Mouse (Mus musculus): ENCODE measurements around the gene Mrps2. TPM values are rescaled to one million over a fixed set of nuclear protein-coding genes. Genes with fewer than 3 reads are reported as not detected.
"Not testable (repeated sequence)": the region's sequence is repeated elsewhere in the genome, so short reads cannot be mapped to it uniquely, and the experiment has no call there.

Mrps2 gene
- polyA plus RNA-seq, 1 experiment from 2014 or later: 68.2 TPM

DNA sequence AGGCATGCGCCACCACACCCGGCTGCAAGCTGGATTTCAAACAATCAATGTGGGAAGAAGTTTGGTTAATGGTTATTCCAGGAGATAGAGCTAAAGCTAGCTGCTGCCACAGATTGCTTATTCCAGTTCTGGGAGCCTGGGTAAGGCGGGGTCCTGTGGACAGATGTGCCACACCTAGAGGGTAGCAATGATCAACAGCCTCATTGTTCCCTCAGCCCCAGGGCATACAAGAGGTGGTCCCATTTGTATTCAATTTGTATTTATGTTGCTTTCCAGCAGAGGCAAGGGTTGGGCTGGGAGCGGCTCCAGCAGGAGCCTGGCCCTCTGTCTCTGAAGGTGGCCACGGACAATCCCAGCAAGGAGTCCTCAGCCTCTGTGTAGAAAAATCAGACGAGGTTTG lies 38.4 kb downstream of the Mrps2 start:
- 81% methylated on average over 6 of the region's 6 CpGs for WGBS
- no peak for DNase-seq (ENCODE audit: low spot score)
- no peak for ATAC-seq (replicated peaks; ENCODE audit: low FRiP score)

DNA sequence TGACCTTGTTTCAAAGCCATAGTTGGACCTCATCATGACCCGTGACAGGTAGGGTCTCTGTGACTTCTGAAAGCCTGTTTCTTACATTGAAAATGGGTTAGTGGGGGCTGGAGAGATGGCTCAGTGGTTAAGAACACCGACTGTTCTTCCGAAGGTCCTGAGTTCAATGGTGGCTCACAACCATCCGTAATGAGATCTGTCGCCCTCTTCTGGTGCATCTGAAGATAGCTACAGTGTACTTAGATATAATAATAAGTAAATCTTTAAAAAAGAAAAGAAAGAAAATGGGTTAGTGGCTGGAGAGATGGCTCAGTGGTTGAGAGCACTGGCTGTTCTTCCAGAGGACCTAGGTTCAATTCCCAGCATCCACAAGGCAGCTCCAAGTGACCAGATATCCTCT lies 43.7 kb downstream of the Mrps2 start:
- H3K9me3 ChIP-seq (ENCODE audit: control insufficient read depth, low read length); H3K9ac ChIP-seq (ENCODE audit: low read depth, low read length); ATAC-seq (replicated peaks; ENCODE audit: low FRiP score); H3K36me3 ChIP-seq (ENCODE audit: control insufficient read depth, insufficient read depth, low read length); DNase-seq (ENCODE audit: low spot score); H3K4me2 ChIP-seq; H3K4me1 ChIP-seq (replicated peaks; ENCODE audit: control insufficient read depth, insufficient read depth, low read length); H3K4me3 ChIP-seq (ENCODE audit: low read depth, low read length); H3K27ac ChIP-seq (ENCODE audit: low read depth, low read length): not testable (repeated sequence)
- H3K27me3 ChIP-seq (replicated peaks; ENCODE audit: control insufficient read depth, insufficient read depth, low read length): peaks cover 20% of the 10 kb centered on the region
- 39% methylated on average over 5 of the region's 5 CpGs for WGBS

More for the DNA sequence above, 38.4 kb downstream of the Mrps2 start:
- H3K4me2 ChIP-seq: no peak overlapping the region
- H3K27me3 ChIP-seq (replicated peaks; ENCODE audit: control insufficient read depth, insufficient read depth, low read length): peaks cover 3% of the 10 kb centered on the region
- no peak overlapping the region for H3K9ac ChIP-seq (ENCODE audit: low read depth, low read length)
- H3K4me1 ChIP-seq (replicated peaks; ENCODE audit: control insufficient read depth, insufficient read depth, low read length): no peaks in the 10 kb centered on the region
- H3K4me3 ChIP-seq (ENCODE audit: low read depth, low read length): no peak overlapping the region
- no peaks in the 10 kb centered on the region for H3K9me3 ChIP-seq (ENCODE audit: control insufficient read depth, low read length)
- H3K36me3 ChIP-seq (ENCODE audit: control insufficient read depth, insufficient read depth, low read length): no peaks in the 10 kb centered on the region
- no peak overlapping the region for H3K27ac ChIP-seq (ENCODE audit: low read depth, low read length)

DNA sequence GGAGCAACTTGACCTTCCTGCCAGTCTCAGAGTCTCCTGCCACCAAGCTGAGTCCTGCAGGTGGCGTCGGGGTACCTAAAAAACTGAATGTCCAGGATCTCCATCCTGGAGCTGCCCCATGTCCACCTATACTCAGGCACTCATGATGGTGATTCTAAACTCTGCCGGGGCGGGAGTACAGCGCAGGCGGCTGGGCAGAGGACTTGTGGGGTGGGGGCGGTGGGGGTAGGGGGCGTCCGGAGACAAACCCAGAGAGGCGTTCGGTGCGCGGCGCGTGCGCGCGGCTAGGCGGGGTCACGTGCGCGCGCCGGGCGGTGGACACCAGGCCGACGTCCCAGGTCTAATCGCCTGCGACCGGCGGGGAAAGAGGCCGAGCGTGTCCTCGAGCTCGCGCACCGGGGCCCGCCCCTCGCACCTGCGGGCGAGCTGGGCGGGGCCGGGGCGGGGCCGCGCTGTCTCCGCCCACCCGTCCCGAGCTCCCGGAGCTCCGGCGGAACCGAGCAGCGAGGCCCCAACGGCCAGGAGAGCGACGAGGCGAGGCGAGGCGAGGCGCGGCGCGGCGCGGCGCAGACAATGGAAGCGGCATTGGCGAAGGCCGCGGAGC lies 45.0 kb downstream of the Mrps2 start, which contains the start of gene Ralgds:
TSS of gene Ralgds (plus strand) at position 328 of the 604 bp plus-strand sequence.
- peak within 1 kb of the TSS; percentile 62 for H3K4me3 ChIP-seq (ENCODE audit: low read depth, low read length)
- DNase-seq (ENCODE audit: low spot score) (peak; percentile 48), ATAC-seq (replicated peaks; ENCODE audit: low FRiP score) (peak; percentile 66; the same call in 1 of the 2 replicates)
- no peaks in the 10 kb centered on the region for H3K9me3 ChIP-seq (ENCODE audit: control insufficient read depth, low read length)
- H3K4me1 ChIP-seq (replicated peaks; ENCODE audit: control insufficient read depth, insufficient read depth, low read length): peaks cover 7% of the 10 kb centered on the region; the same call in 1 of the 2 replicates
- peak within 1 kb of the TSS; percentile 57 for H3K9ac ChIP-seq (ENCODE audit: low read depth, low read length)
- peaks cover 20% of the 10 kb centered on the region for H3K27me3 ChIP-seq (replicated peaks; ENCODE audit: control insufficient read depth, insufficient read depth, low read length)
- H3K27ac ChIP-seq (ENCODE audit: low read depth, low read length): no peak within 1 kb of the TSS
- no peaks in the 10 kb centered on the region for H3K36me3 ChIP-seq (ENCODE audit: control insufficient read depth, insufficient read depth, low read length)
- WGBS: under 1% methylated on average over 57 of the region's 71 CpGs
- peak within 1 kb of the TSS; percentile 94 for H3K4me2 ChIP-seq

DNA sequence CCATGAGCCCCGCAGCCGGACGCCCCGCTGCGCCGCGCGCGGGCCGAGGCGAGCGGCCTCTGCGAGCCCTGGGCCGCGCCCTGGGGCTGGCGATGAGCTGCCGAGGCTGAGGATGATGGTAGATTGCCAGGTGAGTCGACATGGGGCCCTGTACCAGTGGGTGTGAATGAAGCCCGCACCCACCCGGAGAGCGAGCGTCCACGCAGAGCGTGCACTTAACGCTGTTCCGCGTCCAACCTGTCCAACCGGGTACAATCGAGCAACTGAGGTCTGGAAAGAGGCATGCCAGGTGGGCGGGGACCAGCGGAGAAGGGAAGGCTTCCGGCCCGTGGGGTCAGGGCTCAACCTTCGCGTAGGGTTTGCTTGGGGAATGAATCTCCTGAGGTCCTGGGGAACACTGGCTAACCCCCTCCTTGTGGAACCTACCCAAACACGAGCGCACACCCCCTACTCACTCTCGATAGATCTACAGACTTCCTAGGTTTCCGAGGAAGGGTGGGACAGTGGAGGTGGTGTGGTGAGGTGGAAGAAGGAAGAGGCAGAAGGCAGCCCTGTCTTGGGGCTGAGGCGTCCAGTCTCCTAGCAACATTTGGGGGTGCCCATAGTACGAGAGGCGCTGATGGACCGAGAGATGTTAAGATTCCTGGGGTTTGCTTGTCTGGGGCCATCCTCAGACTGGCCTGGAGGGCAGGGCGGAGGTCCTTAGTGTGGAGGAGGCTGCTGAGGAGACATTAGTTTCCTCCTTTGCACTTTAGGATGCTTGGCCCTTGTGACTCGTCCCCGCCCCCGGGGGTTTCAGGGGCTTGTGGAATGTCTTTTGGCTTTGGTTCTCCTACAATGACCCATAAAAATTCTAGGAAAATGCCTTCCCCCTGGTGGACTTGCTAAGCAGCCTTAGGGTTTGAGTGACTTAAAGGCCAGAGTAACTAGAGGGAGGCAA lies 45.8 kb downstream of the Mrps2 start:
- Histone ChIP-seq H3K9me3 (ENCODE audit: control insufficient read depth, low read length) (no peaks in the 10 kb centered on the region), H3K9ac (ENCODE audit: low read depth, low read length) (peak overlapping the region; percentile 57), H3K36me3 (ENCODE audit: control insufficient read depth, insufficient read depth, low read length) (no peaks in the 10 kb centered on the region), H3K4me3 (ENCODE audit: low read depth, low read length) (peak overlapping the region; percentile 62), H3K27ac (ENCODE audit: low read depth, low read length) (no peak overlapping the region), H3K27me3 (replicated peaks; ENCODE audit: control insufficient read depth, insufficient read depth, low read length) (peaks cover 20% of the 10 kb centered on the region), H3K4me1 (replicated peaks; ENCODE audit: control insufficient read depth, insufficient read depth, low read length) (peaks cover 7% of the 10 kb centered on the region; the same call in 1 of the 2 replicates), H3K4me2 (peak overlapping the region; percentile 94)
- DNase-seq (ENCODE audit: low spot score): no peak
- WGBS: 6% methylated on average over 47 of the region's 47 CpGs
- ATAC-seq (replicated peaks; ENCODE audit: low FRiP score): peak; percentile 34; the same call in 1 of the 2 replicates

DNA sequence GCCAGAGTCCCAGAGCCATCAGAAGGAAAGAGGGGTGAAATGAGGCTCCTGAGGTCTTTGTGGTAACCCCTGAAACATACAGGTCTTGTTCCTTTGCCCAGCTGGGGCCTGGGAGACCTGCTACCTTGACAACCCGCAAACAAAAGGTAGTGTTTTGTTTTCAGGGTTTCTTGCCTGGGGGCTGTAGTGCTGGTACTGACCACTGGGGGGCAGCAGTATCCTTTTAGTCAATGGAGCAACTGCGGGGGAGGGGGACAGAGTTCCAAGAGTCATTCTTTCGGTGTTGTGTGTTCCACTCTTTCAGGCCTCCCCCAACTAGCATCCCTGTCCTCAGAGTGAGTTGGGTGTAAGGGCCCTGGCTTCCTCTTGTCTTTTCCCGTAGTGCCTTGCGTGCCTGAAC lies 46.6 kb downstream of the Mrps2 start:
- peaks cover 20% of the 10 kb centered on the region for H3K27me3 ChIP-seq (replicated peaks; ENCODE audit: control insufficient read depth, insufficient read depth, low read length)

DNA sequence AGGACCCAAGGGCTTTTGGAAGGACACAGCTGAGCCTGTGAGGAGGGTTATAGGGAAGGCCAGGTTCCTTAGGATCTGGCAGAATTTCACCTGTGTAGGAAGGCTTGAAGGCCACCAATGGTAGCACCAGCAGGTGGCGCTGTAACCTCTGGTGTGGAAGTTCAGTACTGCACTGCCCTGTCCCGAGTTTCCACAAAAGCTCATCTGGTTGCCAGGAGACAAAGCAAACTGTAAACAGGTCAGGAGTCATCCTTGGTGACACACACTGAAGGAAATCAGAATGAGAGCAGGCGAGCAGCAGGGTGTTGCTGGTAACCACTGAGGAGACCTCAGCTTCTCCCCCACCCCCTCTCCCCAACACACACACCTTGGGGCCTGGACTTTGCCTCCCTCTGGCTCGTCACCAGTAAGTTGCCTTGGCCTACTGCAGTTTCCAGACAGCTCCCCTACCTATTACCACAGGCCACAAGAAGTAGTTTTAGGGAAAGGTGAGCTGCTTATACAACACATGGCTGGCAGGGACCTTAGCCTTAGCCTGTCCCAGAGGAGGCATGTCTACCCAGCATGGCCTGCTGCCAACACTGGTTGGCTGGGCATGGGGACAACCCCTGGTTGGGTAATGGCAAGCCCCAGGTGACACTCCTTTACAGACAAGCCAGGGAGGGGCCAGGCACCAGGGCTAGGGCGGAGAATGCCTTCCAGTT lies 49.5 kb downstream of the Mrps2 start:
- H3K27me3 ChIP-seq (replicated peaks; ENCODE audit: control insufficient read depth, insufficient read depth, low read length): peaks cover 17% of the 10 kb centered on the region
- H3K9ac ChIP-seq (ENCODE audit: low read depth, low read length): no peak overlapping the region
- 38% methylated on average over 5 of the region's 5 CpGs for whole genome bisulfite sequencing
- peaks cover 7% of the 10 kb centered on the region; the same call in 1 of the 2 replicates for H3K4me1 ChIP-seq (replicated peaks; ENCODE audit: control insufficient read depth, insufficient read depth, low read length)
- H3K4me3 ChIP-seq (ENCODE audit: low read depth, low read length): no peak overlapping the region
- no peak overlapping the region for H3K4me2 ChIP-seq
- H3K9me3 ChIP-seq (ENCODE audit: control insufficient read depth, low read length): no peaks in the 10 kb centered on the region
- H3K27ac ChIP-seq (ENCODE audit: low read depth, low read length): no peak overlapping the region
- DNase-seq (ENCODE audit: low spot score): no peak
- H3K36me3 ChIP-seq (ENCODE audit: control insufficient read depth, insufficient read depth, low read length): no peaks in the 10 kb centered on the region
- ATAC-seq (replicated peaks; ENCODE audit: low FRiP score): 0 out of 2 replicates have a peak, but pooled peaks have one; percentile 45

More for the DNA sequence above, 46.6 kb downstream of the Mrps2 start:
- Histone ChIP-seq H3K27ac (ENCODE audit: low read depth, low read length) (no peak overlapping the region), H3K4me3 (ENCODE audit: low read depth, low read length) (no peak overlapping the region), H3K9me3 (ENCODE audit: control insufficient read depth, low read length) (no peaks in the 10 kb centered on the region), H3K9ac (ENCODE audit: low read depth, low read length) (no peak overlapping the region), H3K4me1 (replicated peaks; ENCODE audit: control insufficient read depth, insufficient read depth, low read length) (peaks cover 7% of the 10 kb centered on the region; the same call in 1 of the 2 replicates), H3K36me3 (ENCODE audit: control insufficient read depth, insufficient read depth, low read length) (no peaks in the 10 kb centered on the region), H3K4me2 (peak overlapping the region; percentile 94)
- ATAC-seq (replicated peaks; ENCODE audit: low FRiP score) (no peak), DNase-seq (ENCODE audit: low spot score) (peak; percentile 75)
- whole genome bisulfite sequencing: 15% methylated on average over 5 of the region's 5 CpGs

DNA sequence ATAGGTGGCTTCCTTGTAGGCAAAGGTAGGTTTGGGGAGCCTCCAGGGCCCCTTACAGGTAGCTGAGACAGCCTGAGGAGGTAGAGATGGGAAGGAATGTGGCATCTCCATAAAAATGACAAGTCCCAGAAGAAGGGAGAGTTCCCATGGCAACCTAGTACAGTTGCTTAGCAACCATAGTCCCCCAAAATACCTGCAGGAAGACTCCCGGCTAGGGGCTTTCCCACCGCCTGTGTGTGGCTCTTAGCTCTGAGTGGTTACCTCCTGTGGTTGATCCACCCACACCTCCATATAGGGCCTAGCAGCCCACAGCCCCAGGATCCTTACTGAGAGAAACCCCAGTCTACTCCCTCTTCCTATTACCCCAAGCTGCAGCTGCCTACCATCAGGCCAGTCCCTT lies 50.4 kb downstream of the Mrps2 start:
- no peaks in the 10 kb centered on the region for H3K36me3 ChIP-seq (ENCODE audit: control insufficient read depth, insufficient read depth, low read length)
- peaks cover 7% of the 10 kb centered on the region; the same call in 1 of the 2 replicates for H3K4me1 ChIP-seq (replicated peaks; ENCODE audit: control insufficient read depth, insufficient read depth, low read length)
- ATAC-seq (replicated peaks; ENCODE audit: low FRiP score): no peak
- H3K4me2 ChIP-seq: no peak overlapping the region
- no peak overlapping the region for H3K4me3 ChIP-seq (ENCODE audit: low read depth, low read length)
- WGBS: 68% methylated on average over 2 of the region's 2 CpGs
- H3K27me3 ChIP-seq (replicated peaks; ENCODE audit: control insufficient read depth, insufficient read depth, low read length): peaks cover 8% of the 10 kb centered on the region
- no peaks in the 10 kb centered on the region for H3K9me3 ChIP-seq (ENCODE audit: control insufficient read depth, low read length)
- H3K9ac ChIP-seq (ENCODE audit: low read depth, low read length): no peak overlapping the region
- DNase-seq (ENCODE audit: low spot score): no peak
- H3K27ac ChIP-seq (ENCODE audit: low read depth, low read length): no peak overlapping the region

DNA sequence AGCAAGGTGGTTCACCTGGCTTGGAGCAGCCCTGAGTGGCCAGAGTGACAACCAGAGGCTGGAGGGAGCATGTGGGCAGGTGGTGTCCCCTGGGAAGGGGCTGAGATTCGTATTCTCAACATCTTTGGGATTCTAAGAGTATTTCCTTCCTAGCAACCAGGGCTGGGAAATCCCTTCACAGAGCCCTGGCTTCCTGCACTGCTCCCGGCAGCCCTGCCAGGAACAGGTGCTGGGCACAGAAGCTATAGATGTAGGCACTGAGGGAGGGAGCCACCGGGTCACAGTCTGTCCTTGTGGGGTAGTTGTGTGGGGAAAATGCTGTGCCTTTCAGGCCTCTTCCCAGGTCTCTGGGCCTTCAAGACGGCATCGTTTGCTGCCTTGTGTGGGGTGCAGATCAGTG lies 52.7 kb downstream of the Mrps2 start:
- Histone ChIP-seq H3K36me3 (ENCODE audit: control insufficient read depth, insufficient read depth, low read length) (no peaks in the 10 kb centered on the region), H3K4me1 (replicated peaks; ENCODE audit: control insufficient read depth, insufficient read depth, low read length) (peaks cover 10% of the 10 kb centered on the region)
- 76% methylated on average over 5 of the region's 5 CpGs for WGBS

More for the DNA sequence above, 52.7 kb downstream of the Mrps2 start:
- Histone ChIP-seq H3K9me3 (ENCODE audit: control insufficient read depth, low read length) (no peaks in the 10 kb centered on the region), H3K4me3 (ENCODE audit: low read depth, low read length) (no peak overlapping the region), H3K27ac (ENCODE audit: low read depth, low read length) (no peak overlapping the region), H3K27me3 (replicated peaks; ENCODE audit: control insufficient read depth, insufficient read depth, low read length) (no peaks in the 10 kb centered on the region), H3K9ac (ENCODE audit: low read depth, low read length) (no peak overlapping the region), H3K4me2 (no peak overlapping the region)
- no peak for ATAC-seq (replicated peaks; ENCODE audit: low FRiP score)
- no peak for DNase-seq (ENCODE audit: low spot score)
